Mouse (Mus musculus): Measurements from ENCODE around the gene Gm47996. TPM values are rescaled to one million over a fixed set of nuclear protein-coding genes. Genes with fewer than 3 reads are reported as not detected.

The Gm47996 gene
- total RNA-seq, 2 experiments from 2014 or later = not detected

GRCm38 (mm10) chr1:151245846-151246245, 35.9 kb downstream of the Gm47996 start:
- DNase-seq = no peak

DNA sequence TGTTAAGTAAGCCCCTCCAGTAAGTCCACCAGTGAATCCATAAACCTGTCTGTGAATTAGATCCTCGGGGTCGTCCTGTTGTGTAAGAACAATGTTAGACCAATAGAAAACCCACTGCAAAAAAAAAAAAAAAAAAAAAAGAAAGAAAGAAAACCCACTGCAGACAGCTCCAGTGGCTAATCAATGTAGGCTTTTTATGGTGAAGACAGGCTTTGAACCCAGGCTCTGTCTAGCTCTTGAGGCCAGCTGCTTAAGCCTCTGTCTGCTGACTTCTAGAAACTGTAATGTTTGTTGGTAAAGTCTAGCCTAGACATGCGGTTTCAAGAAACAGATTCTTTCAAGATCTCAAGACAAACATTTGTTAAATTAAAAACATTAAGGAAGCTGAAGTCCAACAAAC, 40.2 kb downstream of the Gm47996 start:
- no peak for DNase-seq

- peak; percentile 56 to 62 for DNase-seq
These were observed 40.7 kb downstream of the Gm47996 start for GRCm38 (mm10) chr1:151250529-151251193.

GRCm38 (mm10) chr1:151251194-151252010, 41.5 kb downstream of the Gm47996 start:
- DNase-seq = no peak

DNA sequence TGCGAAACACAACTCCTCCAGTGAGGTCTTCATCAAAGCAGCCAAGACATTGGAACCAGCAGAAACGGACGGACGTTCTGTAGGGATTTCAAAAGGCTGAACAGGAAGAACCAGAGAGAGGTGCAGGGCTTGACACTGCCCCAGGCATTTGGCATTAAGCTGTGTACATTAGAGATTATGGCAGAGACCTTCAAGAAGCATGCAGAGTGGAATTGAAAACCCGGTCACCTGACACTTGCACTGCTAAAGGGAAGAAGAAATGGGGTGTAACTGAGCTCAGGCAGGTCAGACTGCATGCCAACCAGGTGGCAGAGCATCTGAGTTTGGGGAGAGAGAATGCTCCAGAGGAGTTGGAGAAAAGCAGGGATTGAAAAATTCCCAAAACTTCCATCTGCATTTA, 45.5 kb downstream of the Gm47996 start:
- DNase-seq = no peak

GRCm38 (mm10) chr1:151258090-151258954, 48.4 kb downstream of the Gm47996 start:
- DNase-seq = peak; percentile 15 to 27

- no peak for DNase-seq
These were observed 49.1 kb downstream of the Gm47996 start for GRCm38 (mm10) chr1:151259061-151259460.

Other genes starting within 250 kb of the Gm47996 start
- 1 to 10 TPM; 1.4 to 1.9 TPM for gene Hmcn1, start 216.7 kb upstream of the Gm47996 start, total RNA-seq (2021)
- gene Gm47985, start 27.6 kb upstream of the Gm47996 start, total RNA-seq (2021) = not detected
- gene Gm8947, start 17.8 kb upstream of the Gm47996 start, total RNA-seq (2021) = not detected
- not detected for gene Gm47995, start 11.7 kb upstream of the Gm47996 start, total RNA-seq (2021)
- gene 3110040M04Rik, start 6.0 kb upstream of the Gm47996 start, total RNA-seq (2021) = not detected
- gene Ivns1abp, start 134.3 kb downstream of the Gm47996 start, total RNA-seq (2021) = 100 to 1,000 TPM; 137 to 199 TPM
- 10 to 100 TPM; 16.5 to 26.8 TPM for gene Swt1, start 218.3 kb downstream of the Gm47996 start, total RNA-seq (2021)
- gene Trmt1l, start 218.4 kb downstream of the Gm47996 start, total RNA-seq (2021) = 10 to 100 TPM; 25.5 to 31.9 TPM